Mouse (Mus musculus): ENCODE measurements around the gene Mip.

- TF ChIP-seq CTCF (IDR thresholded peaks at IDR 0.05; ENCODE audit: control insufficient read depth, insufficient read depth, low read length) = no peak
- TF ChIP-seq POLR2A (IDR thresholded peaks at IDR 0.05; ENCODE audit: borderline replicate concordance, control insufficient read depth, low read depth, low read length) = no peak
Observed at GRCm38 (mm10) chr10:128201856-128202255, 23.8 kb upstream of the Mip start.

Data from bone marrow, adult 2 months (tissue).